Mouse (Mus musculus) embryonic facial prominence, embryonic 15.5 days (tissue): ENCODE data around the gene Pycr1. TPM values are rescaled to one million over a fixed set of nuclear protein-coding genes. Genes with fewer than 3 reads are reported as not detected.
A peak's percentile ranks its signal among the peaks of the same experiment; 100 is the strongest.
"Not testable (repeated sequence)": the region's sequence is repeated elsewhere in the genome, so short reads cannot be mapped to it uniquely, and the experiment has no call there.

ENCODE experiments used
- ATAC-seq: fragments of 200-750 bp; cut with Nextera tagmentation; 2 replicates; pipeline ENCODE4 v1.8.0; 2017; ENCODE audit warnings: low read depth, moderate TSS enrichment; ENCODE audit not compliant: insufficient number of reproducible peaks, low FRiP score, low TSS enrichment
- H3K27ac ChIP-seq: fragments of 300-500 bp; sonication (generic); replicated peaks from 2 replicates; pipeline ENCODE4 v1.5.1; 2015; ENCODE audit warnings: mild to moderate bottlenecking, inconsistent platforms
- H3K27me3 ChIP-seq: fragments of 300-500 bp; sonication (generic); 2 replicates; pipeline ENCODE4 v1.6.1; 2015; ENCODE audit warnings: inconsistent platforms
- H3K36me3 ChIP-seq: fragments of 300-500 bp; sonication (generic); 2 replicates; pipeline ENCODE4 v1.6.1; 2015; ENCODE audit warnings: mild to moderate bottlenecking, inconsistent platforms
- H3K4me1 ChIP-seq: fragments of 300-500 bp; sonication (generic); 2 replicates; pipeline ENCODE4 v1.6.1; 2015; ENCODE audit warnings: inconsistent platforms
- H3K4me2 ChIP-seq: fragments of 300-500 bp; sonication (generic); replicated peaks from 2 replicates; pipeline ENCODE4 v1.6.1; 2015; ENCODE audit warnings: mild to moderate bottlenecking, inconsistent platforms
- H3K4me3 ChIP-seq: fragments of 300-500 bp; sonication (generic); replicated peaks from 2 replicates; pipeline ENCODE4 v1.5.1; 2015; ENCODE audit warnings: mild to moderate bottlenecking, inconsistent platforms
- H3K9ac ChIP-seq: fragments of 300-500 bp; sonication (generic); 2 replicates; pipeline ENCODE4 v1.6.1; 2015; ENCODE audit warnings: inconsistent platforms
- H3K9me3 ChIP-seq: fragments of 300-500 bp; sonication (generic); replicated peaks from 2 replicates; pipeline ENCODE4 v1.6.1; 2016; ENCODE audit warnings: inconsistent platforms
- WGBS: fragments of 180-500 bp; shearing (Covaris S2); methylation state at CpG from one replicate; pipeline ENCODE4 v1.1.7; 2015; 5-methylcytosine and 5-hydroxymethylcytosine counted together
- polyA plus RNA-seq: library from polyadenylated mRNA; unstranded; fragments of >200 nt; fragmentation: Nextera tagmentation; extraction: Ambion mirVana; gene quantifications from 2 replicates; pipeline ENCODE4 v1.2.1, GENCODE M21; 2015

The Pycr1 gene
- 53.8 and 54.5 TPM in 2 replicates for polyA plus RNA-seq

DNA sequence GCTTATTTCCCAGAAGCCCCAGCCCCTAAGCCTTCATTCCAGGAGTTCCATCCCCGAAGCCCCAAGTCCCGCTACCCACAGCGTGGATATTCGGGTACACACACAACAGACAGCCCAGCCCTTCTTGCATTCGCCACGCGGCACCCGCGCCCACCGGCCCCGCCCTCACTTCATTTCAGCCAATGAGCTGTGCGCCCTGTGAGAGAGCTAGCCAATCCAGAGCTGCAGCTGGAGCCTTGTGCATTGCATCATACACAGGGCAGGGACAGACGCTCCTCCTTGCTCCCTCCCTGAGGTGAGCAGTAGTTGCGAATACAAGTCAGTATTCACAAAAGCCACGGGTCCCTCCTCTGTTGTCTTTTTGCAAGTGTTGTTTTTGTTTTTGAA, at the start of gene Pycr1:
Gene Pycr1 (minus strand): TSS at position 169 of the 387 bp plus-strand sequence.
- 0% methylated on average over 15 of the region's 15 CpGs for WGBS
- H3K4me1 ChIP-seq, result peaks cover 29% of the 10 kb centered on the region
- H3K27me3 ChIP-seq, result peaks cover 11% of the 10 kb centered on the region
- H3K36me3 ChIP-seq, result no peaks in the 10 kb centered on the region
- H3K9me3 ChIP-seq, result no peaks in the 10 kb centered on the region
- H3K4me2 ChIP-seq, result peak within 1 kb of the TSS; percentile 96
- peak within 1 kb of the TSS; percentile 74 for H3K27ac ChIP-seq
- ATAC-seq, result peak; percentile 99
- peak within 1 kb of the TSS; percentile 55 for H3K4me3 ChIP-seq
- peak within 1 kb of the TSS; percentile 63 for H3K9ac ChIP-seq

DNA sequence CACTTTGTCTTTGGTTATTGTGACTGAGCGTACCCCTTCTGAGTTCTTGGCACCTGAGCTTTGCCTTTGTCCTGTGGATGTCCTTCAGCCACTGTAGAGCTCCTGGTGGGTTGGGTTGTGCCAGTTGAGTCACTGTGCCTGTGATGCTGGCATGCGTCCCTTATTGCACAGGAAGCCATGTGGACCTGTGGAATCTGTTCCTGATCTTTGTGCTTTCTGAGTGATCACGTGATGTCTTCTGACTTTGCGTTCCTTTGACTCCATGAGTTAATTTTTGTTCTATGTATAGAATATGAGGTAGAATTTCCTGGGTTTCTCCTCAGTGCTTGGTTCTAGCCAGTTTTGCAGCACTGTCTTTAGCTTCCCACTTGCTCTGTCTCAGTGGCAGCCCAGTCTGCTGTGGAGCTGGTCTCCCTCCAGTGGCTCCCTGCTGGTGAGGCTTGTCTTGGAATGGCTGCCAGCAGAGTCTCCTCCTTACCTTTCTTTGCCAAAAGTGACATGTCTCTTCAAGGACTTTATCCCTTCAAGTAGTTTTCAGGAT, 49.0 kb upstream of the Pycr1 start:
- Histone ChIP-seq H3K4me3 (no peak overlapping the region), H3K9me3 (no peaks in the 10 kb centered on the region), H3K27me3 (no peaks in the 10 kb centered on the region), H3K4me1 (peaks cover 19% of the 10 kb centered on the region), H3K4me2 (no peak overlapping the region), H3K36me3 (peaks cover 42% of the 10 kb centered on the region), H3K27ac (no peak overlapping the region), H3K9ac (no peak overlapping the region)
- no peak for ATAC-seq
- 78% methylated on average over 4 of the region's 4 CpGs for WGBS

DNA sequence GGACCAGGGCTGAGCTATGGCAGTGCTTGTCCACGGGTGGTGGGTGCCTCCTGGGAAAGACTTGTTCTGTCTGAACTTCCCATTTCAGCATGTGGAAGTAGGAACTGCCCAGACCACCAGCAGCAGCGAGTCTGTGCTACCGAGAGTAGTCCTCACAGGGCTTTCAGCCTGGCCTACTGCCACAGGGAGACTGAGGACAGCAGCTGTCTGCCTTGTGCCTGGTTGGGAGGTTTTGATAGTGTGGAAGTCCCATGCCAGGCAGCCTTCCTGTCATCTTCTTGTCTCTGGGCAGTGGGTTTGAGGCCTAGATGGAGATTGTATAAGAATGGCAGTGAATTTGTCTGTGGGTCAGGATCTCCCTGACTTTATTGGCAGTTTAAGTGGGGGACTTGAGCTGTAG, 45.8 kb upstream of the Pycr1 start:
- Histone ChIP-seq H3K36me3 (peaks cover 39% of the 10 kb centered on the region), H3K4me3 (no peak overlapping the region), H3K27ac (no peak overlapping the region), H3K4me1 (peaks cover 11% of the 10 kb centered on the region), H3K27me3 (no peaks in the 10 kb centered on the region), H3K4me2 (no peak overlapping the region), H3K9me3 (no peaks in the 10 kb centered on the region), H3K9ac (no peak overlapping the region)
- no peak for ATAC-seq
- 69% methylated on average over 3 of the region's 3 CpGs for WGBS

DNA sequence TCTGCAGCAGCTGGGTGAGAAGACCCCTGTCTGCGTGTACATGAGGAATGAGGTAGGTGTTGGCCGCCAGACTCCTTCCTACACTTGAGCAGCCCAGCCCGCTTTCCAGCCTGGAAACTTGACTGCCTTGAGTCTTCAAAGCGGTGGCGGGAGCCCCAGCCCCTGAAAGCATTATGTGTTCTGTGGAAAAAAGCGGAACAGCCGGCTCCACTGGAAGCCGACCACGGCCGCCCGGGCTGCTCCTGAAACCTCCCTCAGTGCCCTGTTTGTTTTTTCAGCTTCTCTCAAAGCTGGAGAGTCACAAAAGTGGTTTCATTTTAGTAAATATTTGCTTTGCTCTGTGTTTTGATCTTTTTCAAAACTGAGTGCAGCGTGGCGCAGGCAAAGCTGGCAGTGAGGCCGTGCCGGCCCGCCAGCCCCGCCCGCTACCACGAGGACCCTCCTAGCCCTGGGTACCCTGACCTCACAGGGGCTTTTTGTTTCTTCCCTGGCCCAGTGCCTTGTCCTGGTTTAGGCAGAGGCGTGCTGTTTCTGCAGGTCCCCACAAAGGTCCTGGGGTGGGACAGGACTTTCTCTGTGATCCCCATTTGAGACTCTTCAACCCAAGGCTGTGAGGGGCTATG, 43.2 kb upstream of the Pycr1 start:
- peak; percentile 44 for ATAC-seq
- Histone ChIP-seq H3K4me2 (no peak overlapping the region), H3K9ac (no peak overlapping the region), H3K4me1 (peaks cover 10% of the 10 kb centered on the region), H3K4me3 (no peak overlapping the region), H3K27me3 (no peaks in the 10 kb centered on the region), H3K36me3 (peaks cover 40% of the 10 kb centered on the region), H3K27ac (peak overlapping the region; percentile 82), H3K9me3 (no peaks in the 10 kb centered on the region)
- WGBS, result 53% methylated on average over 20 of the region's 20 CpGs

DNA sequence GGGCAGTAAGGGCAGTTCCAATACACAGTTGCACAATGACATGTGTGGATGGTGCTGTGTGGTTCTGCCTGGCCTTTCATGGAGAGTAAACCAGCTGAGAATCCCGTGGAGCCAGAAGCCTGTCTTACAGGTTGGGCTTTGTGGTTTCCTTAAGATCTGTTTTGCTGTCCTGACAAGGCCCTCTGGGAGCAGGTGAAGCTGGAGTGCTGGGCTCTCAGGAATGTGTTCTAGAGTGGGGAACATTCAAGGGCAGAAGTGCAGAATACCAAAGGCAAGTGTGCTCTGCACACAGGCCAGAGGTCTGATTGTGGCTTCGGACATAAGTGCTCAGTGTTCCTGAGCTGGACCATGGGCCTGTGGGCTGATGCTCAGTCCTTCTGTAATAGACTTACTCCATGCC, 41.1 kb upstream of the Pycr1 start:
- H3K9me3 ChIP-seq, result no peaks in the 10 kb centered on the region
- WGBS, result 78% methylated on average over 2 of the region's 2 CpGs
- peaks cover 49% of the 10 kb centered on the region for H3K36me3 ChIP-seq
- no peak overlapping the region for H3K9ac ChIP-seq
- H3K4me1 ChIP-seq, result peaks cover 10% of the 10 kb centered on the region
- no peak overlapping the region for H3K4me2 ChIP-seq
- no peak overlapping the region for H3K4me3 ChIP-seq
- no peaks in the 10 kb centered on the region for H3K27me3 ChIP-seq
- H3K27ac ChIP-seq, result no peak overlapping the region; the same call in 1 of the 2 replicates
- ATAC-seq, result no peak

DNA sequence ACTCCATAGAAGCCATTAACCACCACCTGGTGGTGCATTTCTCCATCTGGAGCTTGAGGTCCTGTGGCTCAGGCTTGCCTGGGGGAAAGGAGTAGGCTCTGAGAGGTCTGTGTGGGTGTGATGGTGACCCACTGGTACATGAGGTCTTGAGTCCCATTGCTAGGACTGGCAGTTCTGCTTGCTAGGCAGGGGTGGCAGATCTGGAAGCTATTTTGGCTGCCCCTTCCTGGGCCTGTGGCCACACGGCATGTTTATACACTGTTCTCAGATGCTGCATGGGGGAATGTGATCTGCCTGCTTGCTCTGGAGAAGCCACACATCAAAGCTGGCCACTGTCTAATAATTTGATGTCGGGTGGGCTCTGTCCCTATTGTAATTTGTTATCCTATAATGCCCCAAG, 40.5 kb upstream of the Pycr1 start:
- WGBS, result 55% methylated on average over 2 of the region's 2 CpGs
- H3K27me3 ChIP-seq, result no peaks in the 10 kb centered on the region
- peaks cover 44% of the 10 kb centered on the region for H3K36me3 ChIP-seq
- H3K4me1 ChIP-seq, result peaks cover 10% of the 10 kb centered on the region
- H3K4me2 ChIP-seq, result no peak overlapping the region
- no peak overlapping the region; the same call in 1 of the 2 replicates for H3K27ac ChIP-seq
- ATAC-seq, result no peak
- no peak overlapping the region for H3K4me3 ChIP-seq
- no peak overlapping the region for H3K9ac ChIP-seq
- no peaks in the 10 kb centered on the region for H3K9me3 ChIP-seq

DNA sequence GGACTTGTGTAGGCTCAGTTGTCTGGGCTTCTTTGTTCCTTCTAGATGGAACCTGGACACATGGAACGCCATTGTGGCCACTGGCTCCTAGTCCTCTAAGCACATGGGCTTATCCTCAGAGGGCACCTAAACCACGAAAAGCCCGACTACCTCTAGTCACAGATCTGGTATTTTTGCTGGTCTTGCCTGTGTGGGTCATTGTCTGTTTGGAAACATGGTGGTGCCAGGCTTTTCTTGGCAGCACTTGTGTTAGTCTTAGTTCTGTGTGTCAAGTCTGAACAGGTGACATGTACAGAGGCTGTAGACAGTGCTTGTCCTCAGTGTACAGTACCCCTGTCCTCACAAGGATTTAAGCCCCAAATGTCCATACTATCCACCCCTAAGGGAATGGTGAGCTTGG, 40.0 kb upstream of the Pycr1 start:
- Histone ChIP-seq H3K36me3 (peaks cover 41% of the 10 kb centered on the region), H3K9ac (no peak overlapping the region), H3K27me3 (no peaks in the 10 kb centered on the region), H3K4me3 (no peak overlapping the region), H3K9me3 (no peaks in the 10 kb centered on the region), H3K4me1 (peaks cover 10% of the 10 kb centered on the region), H3K4me2 (no peak overlapping the region), H3K27ac (no peak overlapping the region)
- ATAC-seq, result no peak
- WGBS, result 94% methylated on average over 3 of the region's 3 CpGs

DNA sequence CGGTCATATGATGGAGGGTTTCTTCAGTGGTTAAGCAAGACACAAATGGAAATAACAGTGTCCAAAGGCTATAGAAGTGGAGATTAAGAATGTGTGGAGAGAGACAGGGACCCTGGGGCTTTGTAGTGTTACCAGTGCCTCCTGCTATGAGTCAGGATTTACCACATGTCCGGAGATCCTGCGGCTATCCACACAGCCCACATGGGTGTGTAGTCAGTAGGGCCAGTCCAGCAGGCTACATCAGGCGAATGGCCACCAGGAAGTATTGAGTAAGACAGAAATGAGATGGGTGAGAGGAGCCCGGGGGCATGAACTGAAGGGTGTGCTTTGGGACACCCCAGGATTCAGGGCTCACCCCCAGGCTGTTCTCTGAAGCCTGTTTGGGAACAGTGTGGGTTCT, 39.1 kb upstream of the Pycr1 start:
- no peak overlapping the region for H3K27ac ChIP-seq
- ATAC-seq, result no peak
- H3K4me1 ChIP-seq, result peaks cover 10% of the 10 kb centered on the region
- no peak overlapping the region for H3K9ac ChIP-seq
- no peaks in the 10 kb centered on the region for H3K9me3 ChIP-seq
- H3K4me2 ChIP-seq, result no peak overlapping the region
- no peaks in the 10 kb centered on the region for H3K27me3 ChIP-seq
- WGBS, result 94% methylated on average over 5 of the region's 5 CpGs
- no peak overlapping the region for H3K4me3 ChIP-seq
- peaks cover 41% of the 10 kb centered on the region for H3K36me3 ChIP-seq

DNA sequence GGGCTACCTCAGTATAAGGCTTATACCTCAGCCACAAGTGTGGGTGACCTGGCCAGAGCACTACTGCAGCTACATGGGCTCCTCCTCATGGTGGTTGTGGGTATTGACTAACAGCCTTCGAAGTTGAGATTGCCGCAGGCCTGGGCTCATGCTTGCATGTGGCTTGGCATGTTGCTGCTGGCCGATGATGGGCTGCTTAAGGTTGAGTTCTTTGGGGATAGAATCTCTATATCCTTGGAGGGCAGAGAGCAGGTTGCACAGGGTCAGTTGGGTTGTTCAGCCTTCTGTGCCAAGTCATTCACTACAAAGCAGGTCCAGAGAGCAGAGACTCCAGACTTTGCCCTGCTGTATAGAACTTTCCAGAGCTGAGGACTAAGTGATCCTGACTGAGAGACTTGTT, 36.3 kb upstream of the Pycr1 start:
- Histone ChIP-seq H3K27ac (no peak overlapping the region), H3K4me1 (peaks cover 3% of the 10 kb centered on the region; the same call in 1 of the 2 replicates), H3K27me3 (no peaks in the 10 kb centered on the region), H3K9me3 (no peaks in the 10 kb centered on the region), H3K36me3 (peaks cover 43% of the 10 kb centered on the region), H3K9ac (no peak overlapping the region), H3K4me3 (no peak overlapping the region), H3K4me2 (no peak overlapping the region)
- ATAC-seq, result no peak
- WGBS, result 69% methylated on average over 3 of the region's 3 CpGs

DNA sequence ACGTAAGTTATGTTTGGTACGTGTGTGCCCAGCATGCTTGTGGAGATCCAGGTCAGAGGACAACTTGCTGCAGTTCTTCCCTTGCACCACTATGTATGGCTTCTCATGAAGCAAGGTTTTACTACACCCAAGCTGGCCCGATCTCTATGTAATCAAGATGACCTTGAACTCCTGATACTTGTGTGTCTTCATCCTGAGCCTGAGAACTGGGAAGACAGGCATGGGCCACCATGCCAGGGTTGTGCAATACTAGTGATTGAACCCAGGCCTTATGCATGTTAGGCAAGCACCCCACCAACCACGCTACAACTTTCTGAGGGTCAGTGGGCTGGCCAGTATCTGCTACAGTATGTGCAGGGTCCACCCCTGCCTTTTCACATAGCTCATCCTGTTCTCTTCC, 33.4 kb upstream of the Pycr1 start:
- H3K36me3 ChIP-seq, result peaks cover 37% of the 10 kb centered on the region
- ATAC-seq, result no peak
- 85% methylated on average over 4 of the region's 4 CpGs for WGBS

DNA sequence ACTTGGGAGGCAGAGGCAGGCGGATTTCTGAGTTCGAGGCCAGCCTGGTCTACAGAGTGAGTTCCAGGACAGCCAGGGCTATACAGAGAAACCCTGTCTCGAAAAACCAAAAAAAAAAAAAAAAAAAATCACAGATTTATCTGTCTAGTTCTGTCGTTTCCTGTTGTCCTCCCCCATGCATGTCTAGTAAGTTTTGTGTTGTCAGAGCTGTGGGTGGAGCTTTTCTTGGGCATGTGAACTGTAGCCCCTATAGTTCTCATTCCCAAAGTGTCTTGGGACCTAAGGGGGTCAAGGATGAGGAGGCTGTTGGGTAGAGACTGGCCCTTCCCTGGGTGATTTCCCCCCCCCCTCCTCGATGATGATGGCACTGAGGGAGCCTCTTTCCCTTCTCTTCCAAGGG, 32.3 kb upstream of the Pycr1 start:
- not testable (repeated sequence) for H3K4me3 ChIP-seq, ATAC-seq, H3K27me3 ChIP-seq, H3K4me2 ChIP-seq, H3K27ac ChIP-seq, H3K9ac ChIP-seq, H3K9me3 ChIP-seq
- whole genome bisulfite sequencing, result 79% methylated on average over 5 of the region's 5 CpGs
- peaks cover 28% of the 10 kb centered on the region for H3K36me3 ChIP-seq
- peaks cover 16% of the 10 kb centered on the region for H3K4me1 ChIP-seq

More for the DNA sequence above, 33.4 kb upstream of the Pycr1 start:
- H3K4me3 ChIP-seq, result no peak overlapping the region
- H3K27ac ChIP-seq, result no peak overlapping the region
- H3K9me3 ChIP-seq, result no peaks in the 10 kb centered on the region
- no peak overlapping the region for H3K9ac ChIP-seq
- H3K4me1 ChIP-seq, result peaks cover 16% of the 10 kb centered on the region
- H3K4me2 ChIP-seq, result no peak overlapping the region
- H3K27me3 ChIP-seq, result no peaks in the 10 kb centered on the region

DNA sequence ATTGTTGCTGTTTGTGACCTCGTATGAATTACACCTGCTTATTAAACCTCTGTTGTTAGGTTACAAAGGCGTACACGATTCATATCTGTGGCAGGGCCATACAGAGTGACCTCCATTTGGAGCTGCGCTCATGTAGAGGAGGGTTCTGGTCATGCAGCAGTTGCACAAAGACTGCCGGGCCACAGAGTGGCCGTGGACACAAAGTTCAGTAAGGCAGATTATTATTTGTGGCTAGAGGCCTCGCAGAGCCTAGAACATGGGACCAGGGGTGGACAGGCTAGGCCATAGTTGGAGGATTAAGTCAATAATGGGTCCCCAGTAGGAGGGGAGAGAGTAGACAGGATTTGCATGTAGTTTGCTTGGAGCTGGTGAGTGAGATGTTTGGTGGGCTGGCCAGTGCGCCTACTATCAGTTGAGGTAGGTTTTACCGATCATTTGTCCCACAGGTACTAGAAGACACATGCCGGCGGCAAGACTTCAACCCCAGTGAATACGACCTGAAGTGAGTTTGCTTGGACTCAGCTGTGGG, 30.1 kb upstream of the Pycr1 start:
- H3K4me1 ChIP-seq, result peaks cover 16% of the 10 kb centered on the region
- ATAC-seq, result no peak
- H3K9me3 ChIP-seq, result no peaks in the 10 kb centered on the region
- WGBS, result 39% methylated on average over 12 of the region's 12 CpGs
- H3K27me3 ChIP-seq, result no peaks in the 10 kb centered on the region
- H3K36me3 ChIP-seq, result peaks cover 17% of the 10 kb centered on the region
- peak overlapping the region; percentile 87 for H3K27ac ChIP-seq
- peak overlapping the region; percentile 61 for H3K4me2 ChIP-seq
- H3K4me3 ChIP-seq, result peak overlapping the region; percentile 67
- peak overlapping the region; percentile 73 for H3K9ac ChIP-seq
